Mouse (Mus musculus) forebrain, embryonic 12.5 days (tissue): ENCODE results near the gene Cdh11. TPM values are rescaled to one million over a fixed set of nuclear protein-coding genes. Genes with fewer than 3 reads are reported as not detected.

Experiments used
- ATAC-seq: fragments of 200-750 bp; cut with Nextera tagmentation; 2 replicates; pipeline ENCODE4 v1.8.0; 2017; ENCODE audit warnings: moderate TSS enrichment; ENCODE audit not compliant: low FRiP score
- H3K27ac ChIP-seq: fragments of 300-500 bp; sonication (generic); 2 replicates; pipeline ENCODE4 v1.5.1; 2016; ENCODE audit warnings: mild to moderate bottlenecking
- H3K27me3 ChIP-seq: fragments of 300-500 bp; sonication (generic); 2 replicates; pipeline ENCODE4 v1.6.1; 2016; ENCODE audit warnings: mild to moderate bottlenecking
- H3K36me3 ChIP-seq: fragments of 300-500 bp; sonication (generic); replicated peaks from 2 replicates; pipeline ENCODE4 v1.6.1; 2016; ENCODE audit warnings: mild to moderate bottlenecking
- H3K4me1 ChIP-seq: fragments of 300-500 bp; sonication (generic); 2 replicates; pipeline ENCODE4 v1.6.1; 2016
- H3K4me2 ChIP-seq: fragments of 300-500 bp; sonication (generic); 2 replicates; pipeline ENCODE4 v1.6.1; 2016; ENCODE audit warnings: mild to moderate bottlenecking, moderate library complexity
- H3K4me3 ChIP-seq: fragments of 300-500 bp; sonication (generic); replicated peaks from 2 replicates; pipeline ENCODE4 v1.5.1; 2016; ENCODE audit warnings: mild to moderate bottlenecking
- H3K9ac ChIP-seq: fragments of 300-500 bp; sonication (generic); 2 replicates; pipeline ENCODE4 v1.6.1; 2016; ENCODE audit warnings: mild to moderate bottlenecking
- H3K9me3 ChIP-seq: fragments of 300-500 bp; sonication (generic); 2 replicates; pipeline ENCODE4 v1.6.1; 2016
- WGBS: fragments of 180-500 bp; shearing (Covaris S2); methylation state at CpG from one replicate; pipeline ENCODE4 v1.1.7; 2016; 5-methylcytosine and 5-hydroxymethylcytosine counted together
- polyA plus RNA-seq: library from polyadenylated mRNA; unstranded; fragments of >200 nt; fragmentation: Nextera tagmentation; extraction: Ambion mirVana; gene quantifications from 2 replicates; pipeline ENCODE4 v1.2.1, GENCODE M21; 2016

The Cdh11 gene
- polyA plus RNA-seq, 1 experiment from 2014 or later, result 63.9 TPM

DNA sequence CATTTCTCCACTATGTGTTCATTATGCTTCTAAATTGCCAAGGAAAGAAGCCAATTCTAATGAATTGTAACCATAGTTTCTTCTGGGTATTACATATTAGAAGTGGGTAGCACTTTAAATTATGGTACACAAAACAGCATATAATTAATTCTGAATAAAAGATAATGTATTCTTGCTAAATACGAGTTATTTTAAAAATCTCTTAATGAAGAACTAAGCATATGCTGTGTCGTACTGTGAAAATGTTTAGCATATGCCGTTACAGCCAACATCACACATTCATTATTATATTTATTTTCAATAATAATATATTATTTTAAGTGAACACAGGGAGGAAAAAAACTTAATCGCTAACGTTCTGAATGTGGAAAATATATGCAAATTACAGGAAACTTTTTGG lies 31.6 kb downstream of the Cdh11 start:
- no peaks in the 10 kb centered on the region for H3K36me3 ChIP-seq
- H3K9ac ChIP-seq, result no peak overlapping the region
- no peak overlapping the region for H3K27ac ChIP-seq
- H3K4me1 ChIP-seq, result no peaks in the 10 kb centered on the region
- H3K27me3 ChIP-seq, result no peaks in the 10 kb centered on the region
- no peak overlapping the region for H3K4me3 ChIP-seq
- H3K4me2 ChIP-seq, result no peak overlapping the region
- H3K9me3 ChIP-seq, result no peaks in the 10 kb centered on the region
- 83% methylated on average over 5 of the region's 5 CpGs for WGBS
- no peak for ATAC-seq

DNA sequence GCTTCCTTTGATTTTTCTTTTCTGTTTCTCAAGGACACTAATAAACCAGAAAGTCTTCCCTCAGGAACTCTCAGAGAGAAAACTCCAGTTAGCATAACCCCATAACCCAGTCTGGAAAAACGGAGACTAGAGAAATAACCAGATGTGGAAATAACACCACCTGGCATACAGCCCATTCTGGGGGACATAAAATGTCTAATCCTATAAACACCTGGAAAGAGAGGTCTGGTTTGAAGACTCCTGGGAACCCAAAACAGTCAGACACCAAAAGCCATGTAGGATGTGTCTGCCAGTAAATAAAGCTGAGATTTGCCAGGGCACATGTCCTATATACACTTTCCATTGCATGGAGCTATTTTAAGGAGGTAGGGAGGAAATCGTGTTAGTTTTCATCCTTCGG lies 42.5 kb downstream of the Cdh11 start:
- 89% methylated on average over 3 of the region's 3 CpGs for WGBS
- H3K36me3 ChIP-seq, result no peaks in the 10 kb centered on the region
- H3K9me3 ChIP-seq, result no peaks in the 10 kb centered on the region
- H3K4me1 ChIP-seq, result peaks cover 18% of the 10 kb centered on the region
- no peak overlapping the region for H3K4me3 ChIP-seq
- ATAC-seq, result no peak
- H3K27ac ChIP-seq, result no peak overlapping the region
- H3K9ac ChIP-seq, result no peak overlapping the region
- no peaks in the 10 kb centered on the region for H3K27me3 ChIP-seq
- no peak overlapping the region for H3K4me2 ChIP-seq

DNA sequence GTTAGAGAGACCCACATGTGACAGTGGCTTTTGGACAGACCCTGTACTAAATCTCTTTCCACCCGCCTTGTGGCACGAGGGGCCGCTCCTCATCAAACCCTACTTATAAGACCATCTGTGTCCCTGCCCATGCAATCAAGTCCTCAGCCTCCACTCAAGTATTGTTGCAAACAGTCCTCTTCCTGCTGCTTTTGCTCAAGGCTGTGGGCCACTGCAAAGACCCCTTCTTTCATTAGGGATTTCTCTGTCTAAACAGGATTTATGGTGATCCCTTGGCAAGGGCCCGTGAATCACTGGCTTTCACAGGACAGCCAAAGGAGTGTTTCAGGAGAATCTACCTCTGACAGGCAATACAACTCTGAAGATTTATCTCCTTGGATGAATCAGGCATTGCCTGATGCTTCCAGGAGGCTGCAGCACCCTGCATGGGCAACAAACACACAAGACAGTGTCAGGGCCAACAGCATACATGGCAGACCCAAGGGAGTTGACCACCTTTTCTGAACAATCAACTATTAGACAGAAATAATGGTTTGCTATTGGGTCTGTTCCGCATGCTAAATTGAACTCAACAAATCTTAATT lies 43.3 kb downstream of the Cdh11 start:
- ATAC-seq, result no peak
- H3K4me2 ChIP-seq, result no peak overlapping the region
- 86% methylated on average over 5 of the region's 5 CpGs for WGBS

GRCm38 (mm10) chr8:102740963-102741362 lies 44.5 kb downstream of the Cdh11 start:
- no peak for ATAC-seq

More for the DNA sequence above, 43.3 kb downstream of the Cdh11 start:
- Histone ChIP-seq H3K4me1 (peaks cover 18% of the 10 kb centered on the region), H3K9me3 (no peaks in the 10 kb centered on the region), H3K4me3 (no peak overlapping the region), H3K9ac (no peak overlapping the region), H3K27me3 (no peaks in the 10 kb centered on the region), H3K27ac (no peak overlapping the region), H3K36me3 (no peaks in the 10 kb centered on the region)

DNA sequence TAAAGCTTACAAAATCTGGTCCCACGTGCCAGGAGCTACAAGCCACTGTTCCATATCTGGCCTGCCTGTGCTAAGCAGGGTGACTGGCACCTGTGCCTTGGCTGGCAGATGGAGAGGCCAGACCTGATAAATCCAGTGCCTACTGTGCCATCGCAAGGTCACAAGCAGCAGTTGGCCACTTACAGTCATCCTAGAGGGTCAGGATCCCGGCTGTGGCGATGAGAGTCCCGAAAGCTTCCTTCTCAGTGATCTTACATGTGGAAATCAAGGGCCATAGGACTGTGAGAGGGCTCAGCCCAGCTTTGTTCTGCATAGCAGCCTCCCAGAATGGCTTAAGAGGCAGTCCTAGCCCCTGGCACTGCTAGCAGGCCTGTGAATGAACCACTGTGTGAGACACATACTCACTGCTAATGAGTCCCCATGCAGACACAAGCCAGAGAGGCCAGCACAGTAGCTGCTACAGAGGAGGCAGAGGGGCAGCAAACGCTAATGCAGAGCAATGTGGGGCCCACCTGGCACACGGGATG lies 46.4 kb downstream of the Cdh11 start:
- peak overlapping the region; percentile 33 for H3K27ac ChIP-seq
- no peaks in the 10 kb centered on the region for H3K27me3 ChIP-seq
- ATAC-seq, result peak; percentile 80; the same call in 1 of the 2 replicates
- no peak overlapping the region for H3K4me3 ChIP-seq
- H3K9ac ChIP-seq, result no peak overlapping the region
- H3K36me3 ChIP-seq, result no peaks in the 10 kb centered on the region
- 60% methylated on average over 7 of the region's 7 CpGs for WGBS
- 0 out of 2 replicates have a peak overlapping the region, but pooled peaks have one; percentile 13 for H3K4me2 ChIP-seq
- peaks cover 26% of the 10 kb centered on the region for H3K4me1 ChIP-seq
- H3K9me3 ChIP-seq, result no peaks in the 10 kb centered on the region

More at GRCm38 (mm10) chr8:102740963-102741362, 44.5 kb downstream of the Cdh11 start:
- 87% methylated on average over 4 of the region's 4 CpGs for WGBS
- Histone ChIP-seq H3K4me2 (no peak overlapping the region), H3K9ac (no peak overlapping the region), H3K27me3 (no peaks in the 10 kb centered on the region), H3K27ac (no peak overlapping the region), H3K36me3 (no peaks in the 10 kb centered on the region), H3K4me1 (peaks cover 18% of the 10 kb centered on the region), H3K4me3 (no peak overlapping the region), H3K9me3 (no peaks in the 10 kb centered on the region)

DNA sequence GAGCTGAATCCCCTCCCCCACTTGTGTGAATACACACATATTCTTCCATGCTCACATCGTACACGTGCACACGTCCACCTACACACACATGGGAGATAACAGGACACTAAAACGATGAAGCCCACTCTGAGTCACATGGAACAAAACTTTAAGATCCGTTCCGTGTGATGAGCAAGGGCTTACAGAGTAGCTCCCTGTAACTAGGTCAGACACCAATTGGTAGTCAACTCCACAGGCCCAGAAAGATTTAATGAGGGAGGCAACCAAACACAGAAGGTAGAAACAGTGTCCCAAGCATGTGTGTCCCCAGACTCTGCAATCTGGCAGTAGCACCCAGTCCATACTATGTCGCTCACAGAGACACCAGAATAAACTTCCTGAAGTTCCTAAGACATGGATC lies 47.0 kb downstream of the Cdh11 start:
- Histone ChIP-seq H3K36me3 (no peaks in the 10 kb centered on the region), H3K9me3 (no peaks in the 10 kb centered on the region), H3K4me1 (peaks cover 26% of the 10 kb centered on the region), H3K9ac (no peak overlapping the region), H3K4me3 (no peak overlapping the region), H3K27me3 (no peaks in the 10 kb centered on the region), H3K4me2 (0 out of 2 replicates have a peak overlapping the region, but pooled peaks have one; percentile 13), H3K27ac (0 out of 2 replicates have a peak overlapping the region, but pooled peaks have one; percentile 33)
- 0 out of 2 replicates have a peak, but pooled peaks have one; percentile 16 for ATAC-seq
- 87% methylated on average over 7 of the region's 7 CpGs for WGBS

- H3K27ac ChIP-seq, result no peak overlapping the region
- 50% methylated on average over 1 of the region's 1 CpGs for WGBS
- H3K36me3 ChIP-seq, result no peaks in the 10 kb centered on the region
- peaks cover 19% of the 10 kb centered on the region; the same call in 1 of the 2 replicates for H3K4me1 ChIP-seq
- H3K9ac ChIP-seq, result no peak overlapping the region
- no peak overlapping the region for H3K4me3 ChIP-seq
- no peak for ATAC-seq
- no peak overlapping the region for H3K4me2 ChIP-seq
- H3K9me3 ChIP-seq, result no peaks in the 10 kb centered on the region
- H3K27me3 ChIP-seq, result no peaks in the 10 kb centered on the region
Measured at GRCm38 (mm10) chr8:102734419-102734818, 51.0 kb downstream of the Cdh11 start.

DNA sequence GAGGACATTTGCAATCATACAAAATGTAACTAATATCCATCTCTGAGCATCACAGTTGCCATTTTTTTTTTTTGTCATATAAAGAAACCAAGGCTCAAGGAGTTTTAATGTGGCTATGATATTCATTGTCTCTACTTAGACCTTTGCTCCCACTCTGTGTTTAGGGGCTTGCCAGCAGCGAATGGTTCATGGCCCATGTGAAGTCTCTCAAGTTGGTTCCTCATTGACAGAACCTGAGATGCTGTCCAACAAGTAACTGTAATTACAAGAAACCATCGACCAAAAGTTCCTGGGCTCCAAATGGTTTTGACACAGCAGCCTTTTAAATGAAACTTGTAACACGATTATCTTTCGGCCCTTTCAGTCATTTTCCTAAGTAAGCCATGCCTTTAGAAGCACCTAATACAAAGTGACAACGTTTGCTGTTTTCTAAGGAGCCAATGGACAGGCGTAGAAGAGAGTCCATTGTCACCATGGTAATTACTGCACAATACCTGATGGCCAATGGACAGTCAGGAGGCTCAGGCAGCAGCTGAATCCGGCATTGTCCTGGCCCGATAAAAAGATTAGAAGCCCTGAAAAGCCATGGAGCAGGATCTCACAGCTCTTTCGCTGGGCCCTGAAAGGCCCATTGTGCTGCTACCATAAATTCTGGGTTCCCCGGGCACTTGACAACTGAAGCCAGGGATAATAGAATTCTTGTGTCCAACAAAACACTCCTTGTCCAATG lies 59.1 kb downstream of the Cdh11 start:
- WGBS, result 11% methylated on average over 10 of the region's 10 CpGs
- peak; percentile 86 for ATAC-seq
- Histone ChIP-seq H3K9ac (no peak overlapping the region), H3K27ac (no peak overlapping the region), H3K9me3 (no peaks in the 10 kb centered on the region), H3K4me3 (no peak overlapping the region), H3K27me3 (no peaks in the 10 kb centered on the region), H3K4me1 (peaks cover 17% of the 10 kb centered on the region), H3K36me3 (no peaks in the 10 kb centered on the region), H3K4me2 (peak overlapping the region; percentile 24)

GRCm38 (mm10) chr8:102725496-102725895 lies 59.9 kb downstream of the Cdh11 start:
- Histone ChIP-seq H3K4me3 (no peak overlapping the region), H3K4me1 (peaks cover 17% of the 10 kb centered on the region), H3K27me3 (no peaks in the 10 kb centered on the region), H3K9me3 (no peaks in the 10 kb centered on the region), H3K27ac (0 out of 2 replicates have a peak overlapping the region, but pooled peaks have one; percentile 13), H3K36me3 (no peaks in the 10 kb centered on the region), H3K9ac (no peak overlapping the region), H3K4me2 (no peak overlapping the region)
- 69% methylated on average over 3 of the region's 3 CpGs for WGBS
- no peak for ATAC-seq

DNA sequence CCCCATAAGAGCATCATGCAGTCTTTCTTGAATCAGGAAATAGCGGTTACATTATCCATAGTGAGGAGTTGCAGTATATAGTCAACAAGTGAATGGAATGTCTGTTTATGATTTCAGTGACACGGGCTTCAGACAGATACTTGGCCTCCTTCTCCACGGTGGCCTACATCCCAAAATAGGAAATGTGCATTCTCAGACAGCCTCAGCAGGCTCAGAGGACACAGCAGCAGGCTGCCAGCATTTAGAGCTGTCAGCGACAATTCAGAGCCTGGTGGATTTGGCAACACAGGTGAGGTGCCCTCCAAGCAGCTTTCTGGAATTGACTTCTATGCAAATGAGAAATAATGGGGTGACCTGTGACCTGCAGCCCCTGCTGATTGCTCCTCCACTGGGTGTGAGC lies 69.5 kb downstream of the Cdh11 start:
- ATAC-seq, result no peak
- Histone ChIP-seq H3K9ac (no peak overlapping the region), H3K4me3 (no peak overlapping the region), H3K4me2 (no peak overlapping the region), H3K36me3 (0 out of 2 replicates have a peak, but pooled peaks cover 11% of the 10 kb centered on the region), H3K9me3 (no peaks in the 10 kb centered on the region), H3K27ac (no peak overlapping the region), H3K27me3 (no peaks in the 10 kb centered on the region), H3K4me1 (no peaks in the 10 kb centered on the region)
- WGBS, result 63% methylated on average over 4 of the region's 4 CpGs

GRCm38 (mm10) chr8:102707305-102707704 lies 78.1 kb downstream of the Cdh11 start:
- no peaks in the 10 kb centered on the region for H3K27me3 ChIP-seq

GRCm38 (mm10) chr8:102705376-102705905 lies 80.0 kb downstream of the Cdh11 start:
- Histone ChIP-seq H3K4me2 (no peak overlapping the region), H3K27me3 (no peaks in the 10 kb centered on the region), H3K9me3 (no peaks in the 10 kb centered on the region), H3K27ac (no peak overlapping the region), H3K4me1 (peaks cover 7% of the 10 kb centered on the region), H3K36me3 (no peaks in the 10 kb centered on the region), H3K9ac (no peak overlapping the region), H3K4me3 (no peak overlapping the region)
- no peak for ATAC-seq
- 67% methylated on average over 7 of the region's 7 CpGs for WGBS

More at GRCm38 (mm10) chr8:102707305-102707704, 78.1 kb downstream of the Cdh11 start:
- H3K27ac ChIP-seq, result no peak overlapping the region
- no peak overlapping the region for H3K4me2 ChIP-seq
- H3K36me3 ChIP-seq, result no peaks in the 10 kb centered on the region
- no peak for ATAC-seq
- H3K9ac ChIP-seq, result no peak overlapping the region
- H3K4me1 ChIP-seq, result peaks cover 7% of the 10 kb centered on the region
- no peak overlapping the region for H3K4me3 ChIP-seq
- H3K9me3 ChIP-seq, result no peaks in the 10 kb centered on the region
- 7% methylated on average over 7 of the region's 7 CpGs for WGBS
